Mouse (Mus musculus) neural tube, embryonic 14.5 days (tissue): ENCODE results near the gene Entpd1. TPM values are rescaled to one million over a fixed set of nuclear protein-coding genes. Genes with fewer than 3 reads are reported as not detected.

ENCODE experiments used
- ATAC-seq: fragments of 200-750 bp; cut with Nextera tagmentation; 2 replicates; pipeline ENCODE4 v1.8.0; 2017; ENCODE audit warnings: low read depth, mild to moderate bottlenecking, moderate TSS enrichment, moderate library complexity
- H3K27ac ChIP-seq: fragments of 300-500 bp; sonication (generic); 2 replicates; pipeline ENCODE4 v1.5.1; 2014; ENCODE audit warnings: low read depth, mild to moderate bottlenecking, control low read depth, low read length, moderate library complexity, mixed read lengths
- H3K27me3 ChIP-seq: fragments of 300-500 bp; sonication (generic); 2 replicates; pipeline ENCODE4 v1.6.1; 2014; ENCODE audit warnings: low read length; ENCODE audit not compliant: control insufficient read depth, insufficient read depth
- H3K36me3 ChIP-seq: fragments of 300-500 bp; sonication (generic); 2 replicates; pipeline ENCODE4 v1.6.1; 2014; ENCODE audit warnings: low read length, mixed read lengths; ENCODE audit not compliant: control insufficient read depth, insufficient read depth
- H3K4me1 ChIP-seq: fragments of 300-500 bp; sonication (generic); 2 replicates; pipeline ENCODE4 v1.6.1; 2014; ENCODE audit warnings: low read length; ENCODE audit not compliant: control insufficient read depth, insufficient read depth
- H3K4me2 ChIP-seq: fragments of 300-500 bp; sonication (generic); 2 replicates; pipeline ENCODE4 v1.6.1; 2014; ENCODE audit warnings: mild to moderate bottlenecking, low read depth, low read length, control low read depth
- H3K4me3 ChIP-seq: fragments of 300-500 bp; sonication (generic); 2 replicates; pipeline ENCODE4 v1.5.1; 2014; ENCODE audit warnings: low read depth, low read length, control low read depth, mixed read lengths
- H3K9ac ChIP-seq: fragments of 300-500 bp; sonication (generic); replicated peaks from 2 replicates; pipeline ENCODE4 v1.6.1; 2014; ENCODE audit warnings: low read depth, mild to moderate bottlenecking, control low read depth, low read length, mixed read lengths
- H3K9me3 ChIP-seq: fragments of 300-500 bp; sonication (generic); 2 replicates; pipeline ENCODE4 v1.6.1; 2016; ENCODE audit warnings: low read length; ENCODE audit not compliant: control insufficient read depth
- WGBS: fragments of 180-500 bp; shearing (Covaris S2); extraction: QIAGEN DNeasy Blood & Tissue Kit; methylation state at CpG from one replicate; pipeline ENCODE4 v1.1.7; 2014; 5-methylcytosine and 5-hydroxymethylcytosine counted together
- polyA plus RNA-seq: library from polyadenylated mRNA; unstranded; fragments of >200 nt; fragmentation: Nextera tagmentation; extraction: Ambion mirVana; gene quantifications from 2 replicates; pipeline ENCODE4 v1.2.1, GENCODE M21; 2014

Entpd1 gene
- polyA plus RNA-seq, 1 experiment from 2014 or later = 7.2 TPM

DNA sequence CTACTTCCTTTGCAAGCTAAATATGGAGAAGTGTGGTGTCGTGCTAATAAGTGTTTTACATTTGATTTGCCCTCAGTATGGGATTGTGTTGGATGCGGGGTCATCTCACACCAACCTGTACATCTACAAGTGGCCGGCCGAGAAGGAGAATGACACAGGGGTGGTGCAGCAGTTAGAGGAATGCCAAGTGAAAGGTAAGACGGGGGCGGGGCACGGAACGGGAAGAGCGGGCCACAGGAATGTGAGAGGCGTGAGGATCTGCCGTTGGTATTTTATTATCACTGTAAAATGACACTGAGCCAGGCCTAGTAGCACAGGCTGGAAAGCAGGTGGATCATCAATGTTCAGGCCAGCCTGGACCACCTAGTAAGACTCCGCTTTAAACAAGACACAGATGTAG, 108.2 kb downstream of the Entpd1 start:
- H3K4me1 ChIP-seq = peaks cover 4% of the 10 kb centered on the region; the same call in 1 of the 2 replicates
- no peak for ATAC-seq
- H3K9ac ChIP-seq = no peak overlapping the region
- no peak overlapping the region for H3K4me3 ChIP-seq
- WGBS = 86% methylated on average over 12 of the region's 12 CpGs
- no peak overlapping the region for H3K4me2 ChIP-seq
- H3K9me3 ChIP-seq = no peaks in the 10 kb centered on the region
- H3K27me3 ChIP-seq = no peaks in the 10 kb centered on the region
- H3K27ac ChIP-seq = no peak overlapping the region
- no peaks in the 10 kb centered on the region for H3K36me3 ChIP-seq

DNA sequence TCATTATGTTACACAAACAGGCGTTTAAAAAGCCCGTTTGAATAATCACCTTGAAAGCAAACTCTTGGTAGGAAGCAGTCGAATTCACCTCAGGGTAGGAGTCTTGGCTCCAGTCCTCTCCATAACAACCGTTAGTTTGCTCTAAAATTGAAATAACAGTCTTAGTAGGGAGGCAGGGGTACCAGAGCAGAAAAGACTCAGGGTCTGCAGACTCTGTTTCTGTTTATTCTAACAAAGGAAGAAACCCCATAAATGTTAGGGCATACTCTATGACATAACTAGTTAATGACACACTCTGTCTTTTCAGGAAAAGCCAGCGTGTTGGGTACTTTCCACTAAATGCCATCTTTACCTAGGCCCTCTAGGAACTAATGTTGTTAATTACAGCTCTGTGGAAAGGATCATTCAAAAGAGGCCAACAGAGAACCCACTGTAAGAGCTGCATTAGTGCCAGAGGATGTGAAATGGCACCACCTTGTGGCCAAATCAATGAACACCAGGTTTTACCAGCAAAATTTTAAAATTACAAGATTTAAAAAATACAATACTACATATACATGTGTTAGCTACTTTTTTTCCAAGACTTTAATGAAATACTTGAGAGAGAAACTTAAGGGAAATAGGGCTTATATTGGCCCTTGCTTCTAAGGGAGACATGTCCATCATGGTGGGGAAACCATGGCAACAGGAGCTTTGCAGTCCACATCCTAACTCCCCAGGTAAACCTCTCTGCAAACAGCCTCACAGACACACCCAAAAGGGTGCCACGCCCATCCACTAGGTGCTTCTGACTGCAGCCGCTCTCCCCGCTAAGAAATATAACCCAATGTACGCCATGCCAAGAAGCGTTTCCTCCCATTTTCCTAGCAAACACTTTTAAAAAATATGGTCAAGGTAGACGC, 110.2 kb downstream of the Entpd1 start:
- no peak overlapping the region for H3K4me2 ChIP-seq
- H3K9ac ChIP-seq = no peak overlapping the region
- WGBS = 57% methylated on average over 11 of the region's 11 CpGs
- ATAC-seq = peak; percentile 85
- no peaks in the 10 kb centered on the region for H3K9me3 ChIP-seq
- H3K4me3 ChIP-seq = no peak overlapping the region
- no peaks in the 10 kb centered on the region for H3K27me3 ChIP-seq
- H3K4me1 ChIP-seq = peaks cover 4% of the 10 kb centered on the region; the same call in 1 of the 2 replicates
- no peaks in the 10 kb centered on the region for H3K36me3 ChIP-seq
- no peak overlapping the region for H3K27ac ChIP-seq

DNA sequence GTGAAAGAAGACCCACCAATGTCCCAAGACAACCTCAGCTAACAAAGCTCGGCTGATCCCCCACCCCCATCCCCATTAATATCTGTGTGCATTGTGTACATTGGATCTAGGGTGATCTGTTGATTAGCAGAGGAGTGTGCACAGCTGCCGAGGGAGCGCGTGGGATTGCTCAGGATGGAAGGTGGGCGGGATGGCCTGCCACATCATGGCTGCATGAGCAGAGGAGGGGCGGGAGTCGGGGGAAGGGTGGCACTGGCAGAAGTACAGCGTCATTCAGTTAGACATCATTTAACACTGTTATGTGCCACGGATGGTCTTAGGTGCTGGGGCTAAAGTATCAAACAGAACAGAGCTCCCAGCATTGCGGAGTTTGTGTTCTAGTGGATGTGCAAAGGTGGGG, 111.3 kb downstream of the Entpd1 start:
- no peak overlapping the region for H3K4me3 ChIP-seq
- H3K27ac ChIP-seq = no peak overlapping the region
- no peaks in the 10 kb centered on the region for H3K9me3 ChIP-seq
- H3K9ac ChIP-seq = no peak overlapping the region
- no peaks in the 10 kb centered on the region for H3K27me3 ChIP-seq
- WGBS = 66% methylated on average over 10 of the region's 10 CpGs
- ATAC-seq = no peak
- H3K4me1 ChIP-seq = peaks cover 4% of the 10 kb centered on the region; the same call in 1 of the 2 replicates
- no peaks in the 10 kb centered on the region for H3K36me3 ChIP-seq
- H3K4me2 ChIP-seq = no peak overlapping the region

DNA sequence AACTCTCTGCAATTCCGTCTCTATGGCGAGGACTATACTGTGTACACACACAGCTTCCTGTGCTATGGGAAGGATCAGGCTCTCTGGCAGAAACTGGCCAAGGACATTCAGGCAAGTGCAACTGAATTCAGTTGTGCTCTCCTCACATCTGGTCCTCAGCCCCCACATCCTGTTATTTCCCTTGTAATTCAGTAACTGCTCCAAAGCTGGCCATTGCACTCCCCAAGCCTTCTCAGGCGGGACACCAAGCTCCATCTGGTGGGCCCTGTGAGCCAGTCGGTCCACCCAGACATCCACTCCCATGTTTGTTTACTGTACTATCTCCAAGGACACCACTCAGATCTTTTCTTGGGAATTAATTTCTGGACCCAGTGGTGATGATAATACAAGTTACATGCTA, 114.0 kb downstream of the Entpd1 start:
- Histone ChIP-seq H3K27ac (no peak overlapping the region), H3K9ac (no peak overlapping the region), H3K9me3 (no peaks in the 10 kb centered on the region), H3K4me2 (no peak overlapping the region), H3K36me3 (no peaks in the 10 kb centered on the region), H3K4me3 (no peak overlapping the region), H3K4me1 (peaks cover 4% of the 10 kb centered on the region; the same call in 1 of the 2 replicates), H3K27me3 (no peaks in the 10 kb centered on the region)
- no peak for ATAC-seq
- WGBS = 74% methylated on average over 4 of the region's 4 CpGs

DNA sequence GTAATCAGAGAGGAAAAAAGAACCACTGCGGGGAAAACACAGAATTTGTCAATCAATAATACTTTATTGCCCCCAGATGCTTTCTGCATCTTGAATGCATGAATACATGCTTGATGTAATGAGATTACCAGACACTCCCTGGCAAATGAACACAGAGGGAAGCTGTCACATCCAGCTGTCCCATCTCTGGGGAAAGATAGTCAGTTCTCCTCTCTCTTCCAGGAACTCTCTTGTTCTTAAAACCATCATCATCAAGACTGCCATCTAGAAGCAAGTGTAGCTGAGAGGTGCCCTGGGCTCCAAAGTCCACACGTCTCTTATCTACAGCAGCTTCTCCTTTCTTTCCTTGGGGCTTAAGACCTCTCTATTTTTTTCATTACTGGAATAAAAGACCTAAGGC, 114.4 kb downstream of the Entpd1 start:
- Histone ChIP-seq H3K4me1 (peaks cover 4% of the 10 kb centered on the region; the same call in 1 of the 2 replicates), H3K4me3 (no peak overlapping the region), H3K36me3 (no peaks in the 10 kb centered on the region), H3K27ac (no peak overlapping the region), H3K4me2 (no peak overlapping the region), H3K9me3 (no peaks in the 10 kb centered on the region), H3K9ac (no peak overlapping the region), H3K27me3 (no peaks in the 10 kb centered on the region)
- ATAC-seq = no peak
- WGBS = 60% methylated on average over 2 of the region's 2 CpGs

DNA sequence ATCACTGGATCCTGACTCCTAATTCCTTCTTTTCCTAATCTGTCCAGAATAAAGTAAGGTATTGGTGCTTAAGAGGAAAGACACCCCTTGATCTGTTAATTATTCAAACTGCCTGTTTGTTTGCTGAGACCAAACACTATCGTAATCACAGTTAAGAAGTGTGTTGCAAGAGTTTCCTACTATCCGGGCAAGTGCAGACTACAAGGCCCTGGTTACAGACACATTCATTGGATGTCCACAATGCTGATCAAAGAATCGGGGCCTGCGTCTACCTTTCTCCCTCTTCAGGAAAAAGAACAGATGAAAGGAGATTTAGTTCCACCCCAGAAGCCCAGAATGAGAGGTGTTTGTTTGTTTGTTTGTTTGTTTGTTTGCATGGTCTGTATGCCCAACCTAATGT, 116.0 kb downstream of the Entpd1 start:
- WGBS = 87% methylated on average over 4 of the region's 4 CpGs
- ATAC-seq = no peak
- no peak overlapping the region for H3K9ac ChIP-seq

DNA sequence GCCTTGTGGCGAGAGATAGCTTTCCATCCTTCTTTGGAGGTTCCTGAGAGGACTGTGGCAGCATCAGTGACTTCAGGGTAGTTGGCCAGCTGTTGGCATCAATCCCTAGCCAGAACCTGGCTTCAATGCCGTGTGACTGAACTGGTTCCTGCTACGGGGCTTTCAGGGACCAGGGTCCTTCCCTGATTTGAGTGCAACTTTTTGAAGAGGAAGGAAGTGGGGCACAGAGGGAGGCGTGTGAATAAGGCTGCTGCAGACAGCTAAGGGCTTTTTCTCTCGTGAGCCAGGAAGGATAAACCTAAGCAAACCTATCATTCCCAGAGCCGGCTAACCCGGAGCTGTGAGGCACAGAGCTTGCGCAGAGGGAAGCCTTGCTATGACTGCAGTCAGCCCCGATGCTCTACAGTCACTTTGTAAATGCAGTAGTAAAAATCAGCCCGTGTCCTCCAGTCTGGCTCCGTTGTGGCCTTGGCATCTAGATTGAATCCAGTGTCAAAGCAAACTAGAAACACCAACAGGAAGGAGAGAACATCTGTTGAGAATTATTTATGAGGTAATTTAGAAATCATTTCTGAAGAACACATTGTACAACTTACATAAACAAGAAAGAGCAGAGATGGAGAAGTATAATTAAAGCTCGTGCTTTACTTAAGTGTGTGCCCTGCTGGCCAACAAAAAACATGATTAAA, 116.7 kb downstream of the Entpd1 start:
- Histone ChIP-seq H3K9ac (no peak overlapping the region), H3K4me2 (no peak overlapping the region), H3K36me3 (no peaks in the 10 kb centered on the region), H3K27ac (no peak overlapping the region), H3K27me3 (no peaks in the 10 kb centered on the region), H3K9me3 (no peaks in the 10 kb centered on the region), H3K4me1 (no peaks in the 10 kb centered on the region), H3K4me3 (no peak overlapping the region)
- no peak for ATAC-seq
- 71% methylated on average over 12 of the region's 12 CpGs for WGBS

More for the DNA sequence above, 116.0 kb downstream of the Entpd1 start:
- Histone ChIP-seq H3K36me3 (no peaks in the 10 kb centered on the region), H3K4me3 (no peak overlapping the region), H3K4me1 (no peaks in the 10 kb centered on the region), H3K4me2 (no peak overlapping the region), H3K9me3 (no peaks in the 10 kb centered on the region), H3K27ac (no peak overlapping the region), H3K27me3 (no peaks in the 10 kb centered on the region)

DNA sequence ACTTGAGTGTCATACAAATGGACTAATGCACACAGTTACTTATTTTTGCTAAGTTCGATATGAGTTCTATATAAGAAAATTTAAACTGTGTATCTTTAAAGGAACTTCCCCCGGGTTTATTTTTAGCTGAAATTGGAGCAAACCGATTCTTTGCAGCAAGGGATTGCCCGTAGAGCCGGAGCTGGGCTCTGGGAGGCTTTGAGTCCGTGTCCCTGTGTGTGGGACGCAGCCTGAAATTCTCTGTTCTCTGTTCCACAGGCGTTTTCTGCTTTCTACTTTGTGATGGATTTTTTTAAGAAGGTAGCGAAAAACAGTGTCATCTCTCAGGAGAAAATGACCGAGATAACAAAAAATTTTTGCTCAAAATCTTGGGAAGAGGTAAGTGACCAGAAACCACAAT, 121.2 kb downstream of the Entpd1 start:
- no peak for ATAC-seq
- H3K36me3 ChIP-seq = no peaks in the 10 kb centered on the region
- H3K9me3 ChIP-seq = no peaks in the 10 kb centered on the region
- no peak overlapping the region for H3K4me2 ChIP-seq
- no peaks in the 10 kb centered on the region for H3K27me3 ChIP-seq
- no peak overlapping the region for H3K9ac ChIP-seq
- no peak overlapping the region for H3K27ac ChIP-seq
- H3K4me1 ChIP-seq = peaks cover 12% of the 10 kb centered on the region; the same call in 1 of the 2 replicates
- H3K4me3 ChIP-seq = no peak overlapping the region
- 88% methylated on average over 10 of the region's 10 CpGs for whole genome bisulfite sequencing

DNA sequence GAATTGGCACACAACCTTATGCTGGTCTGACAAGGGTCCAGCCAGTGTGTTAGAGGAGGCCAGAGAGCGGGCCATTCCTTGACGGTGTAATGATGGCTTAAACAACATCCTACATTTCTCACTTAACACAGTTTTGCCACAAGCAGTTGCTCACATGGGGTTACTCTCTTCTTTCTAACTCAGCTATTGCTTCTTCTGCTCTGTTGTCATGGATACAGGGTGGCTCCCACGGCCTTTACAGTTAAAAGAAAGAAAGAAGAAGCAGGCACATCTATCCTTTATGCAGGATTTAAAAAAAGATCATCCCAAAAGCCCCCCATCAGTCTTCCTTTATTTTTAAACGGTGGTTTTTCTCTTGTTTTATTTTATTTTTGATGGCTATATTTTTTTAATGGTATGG, 121.7 kb downstream of the Entpd1 start:
- Histone ChIP-seq H3K4me2 (no peak overlapping the region), H3K36me3 (no peaks in the 10 kb centered on the region), H3K9me3 (no peaks in the 10 kb centered on the region), H3K27ac (no peak overlapping the region), H3K4me3 (no peak overlapping the region), H3K4me1 (peaks cover 12% of the 10 kb centered on the region; the same call in 1 of the 2 replicates), H3K9ac (no peak overlapping the region), H3K27me3 (no peaks in the 10 kb centered on the region)
- ATAC-seq = no peak
- WGBS = 46% methylated on average over 4 of the region's 4 CpGs
